Mouse (Mus musculus) ovary, postnatal 36 days (tissue): ENCODE results near the gene Erich6.
A peak's percentile ranks its signal among the peaks of the same experiment; 100 is the strongest.
"Not testable (repeated sequence)": the region's sequence is repeated elsewhere in the genome, so short reads cannot be mapped to it uniquely, and the experiment has no call there.

Source experiments
- DNase-seq: peaks from one replicate; pipeline ENCODE4 v3.0.0; 2022; ENCODE audit warnings: low spot score, mixed read lengths

Gene Erich6

GRCm38 (mm10) chr3:58646180-58646579 lies 9.2 kb upstream of the Erich6 start:
- no peak for DNase-seq

DNA sequence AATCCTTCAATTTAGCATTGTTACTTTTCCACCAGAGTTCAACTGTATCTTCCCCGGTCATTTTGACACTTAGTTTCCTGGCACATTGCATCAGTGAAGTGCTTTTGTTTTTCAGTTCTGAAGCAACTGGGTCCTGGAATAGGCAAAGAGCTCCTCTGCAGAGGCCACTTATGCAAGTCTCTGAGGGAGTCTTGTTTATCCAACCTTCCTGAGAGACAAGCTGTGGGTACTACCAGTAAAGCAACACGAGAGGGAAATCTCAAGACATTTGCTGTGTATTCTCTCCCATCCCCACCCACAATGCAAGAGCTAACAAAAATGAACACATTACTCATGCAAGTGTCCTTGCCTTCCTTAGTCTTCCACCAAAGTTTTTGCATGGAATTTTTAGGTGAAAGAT lies 5.3 kb downstream of the Erich6 start:
- no peak for DNase-seq

- no peak for DNase-seq
Measured at GRCm38 (mm10) chr3:58624981-58625380, 12.0 kb downstream of the Erich6 start.

- DNase-seq, result no peak
Measured at GRCm38 (mm10) chr3:58622665-58623394, 14.2 kb downstream of the Erich6 start.

DNA sequence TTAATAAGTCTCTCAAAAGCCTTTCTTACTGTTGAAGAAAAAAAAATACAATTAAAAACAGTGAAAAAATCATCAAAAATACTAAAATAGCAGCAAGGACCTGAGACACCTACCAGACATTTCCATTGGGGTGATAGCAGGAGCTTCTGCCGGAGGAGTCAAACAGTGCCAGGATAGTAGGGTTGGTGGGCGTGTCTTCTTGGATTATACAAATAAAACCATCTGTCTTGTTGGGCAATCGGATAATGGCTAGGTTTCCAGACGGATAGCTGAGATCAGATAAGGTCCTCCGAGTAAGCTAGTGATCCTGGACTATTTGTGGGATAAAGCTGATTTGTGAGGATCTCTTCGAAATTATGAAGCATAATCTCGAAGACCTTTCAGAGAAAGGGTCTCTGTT lies 15.9 kb downstream of the Erich6 start:
- no peak for DNase-seq

DNA sequence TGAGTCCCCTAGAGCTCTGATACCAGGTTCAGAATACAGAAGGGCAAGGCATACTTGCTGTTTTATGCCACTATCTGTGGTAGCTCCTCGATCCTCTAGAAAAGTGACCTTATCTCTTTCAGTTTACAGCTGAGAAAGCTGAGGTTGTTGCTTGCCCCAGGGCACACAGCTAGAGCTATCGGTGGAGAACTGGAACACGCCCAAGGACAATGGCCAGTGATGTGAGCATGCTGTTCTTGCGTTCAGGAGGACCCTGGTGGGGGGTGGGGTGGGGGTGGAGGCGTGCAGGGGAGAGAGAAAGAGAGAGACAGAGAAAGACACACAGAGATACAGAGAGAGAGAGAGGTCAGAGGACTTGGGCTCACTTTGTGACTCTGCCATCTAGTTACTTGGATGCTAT lies 27.0 kb downstream of the Erich6 start:
- DNase-seq, result no peak

DNA sequence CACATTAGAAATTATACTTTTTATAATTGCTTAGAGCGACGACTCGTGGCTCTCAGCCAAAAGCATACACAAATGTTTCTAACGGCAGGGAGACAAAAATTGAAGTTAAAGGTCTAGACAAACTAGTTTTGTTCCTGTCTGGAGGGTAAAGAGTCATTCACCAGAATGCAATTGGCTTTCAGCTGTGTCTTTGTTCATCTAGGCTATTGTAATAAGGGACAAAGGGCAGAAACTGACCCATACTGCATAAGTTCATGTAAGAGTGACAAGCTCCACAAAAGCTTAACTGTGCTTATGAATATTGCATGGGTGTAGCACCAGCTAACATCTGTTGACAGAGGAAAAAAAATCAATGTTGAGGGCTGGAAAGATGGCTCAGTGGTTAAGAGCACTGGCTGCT lies 28.5 kb downstream of the Erich6 start:
- no peak for DNase-seq

DNA sequence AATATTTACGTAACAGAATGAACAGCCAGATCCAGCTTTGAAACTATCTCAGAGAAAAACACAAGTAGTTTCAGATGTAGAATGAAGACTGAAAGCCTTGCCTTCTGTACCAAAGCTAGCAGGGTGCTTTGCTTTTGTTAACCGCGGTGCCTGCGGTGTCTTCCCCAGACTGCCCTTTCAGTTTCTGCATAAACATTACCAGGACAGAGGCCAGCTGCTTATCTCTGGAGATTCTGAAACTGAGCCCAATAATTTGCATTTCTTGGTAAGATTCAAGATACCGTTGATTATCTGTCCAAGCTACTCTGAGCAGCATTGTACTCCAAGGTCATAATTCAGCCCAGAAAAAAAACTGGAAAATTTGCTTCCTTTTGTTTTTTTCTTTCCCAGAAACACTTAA lies 43.4 kb downstream of the Erich6 start:
- peak; percentile 26 for DNase-seq

GRCm38 (mm10) chr3:58592666-58593065 lies 44.3 kb downstream of the Erich6 start:
- DNase-seq, result not testable (repeated sequence)

DNA sequence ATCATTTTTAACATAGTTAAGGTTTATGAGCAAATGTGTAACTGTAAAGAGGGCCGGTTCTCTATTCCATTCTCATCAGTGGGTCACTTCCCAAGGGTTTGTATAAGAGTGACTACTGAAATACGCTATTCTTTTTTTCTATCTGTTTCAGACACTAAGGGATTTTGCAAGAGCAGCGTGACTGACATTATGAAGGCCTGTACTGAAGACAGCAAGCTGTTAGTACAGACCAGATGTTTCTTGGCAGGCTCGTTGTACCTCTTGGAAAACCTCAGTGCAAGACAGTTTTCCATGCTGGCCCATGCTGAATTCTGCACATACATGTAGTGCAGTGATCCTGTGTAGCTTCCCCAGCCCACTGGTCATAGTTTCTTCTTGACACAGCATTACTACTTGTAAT lies 46.5 kb downstream of the Erich6 start:
- not testable (repeated sequence) for DNase-seq

- DNase-seq, result no peak
Measured at GRCm38 (mm10) chr3:58582788-58583426, 54.1 kb downstream of the Erich6 start.

DNA sequence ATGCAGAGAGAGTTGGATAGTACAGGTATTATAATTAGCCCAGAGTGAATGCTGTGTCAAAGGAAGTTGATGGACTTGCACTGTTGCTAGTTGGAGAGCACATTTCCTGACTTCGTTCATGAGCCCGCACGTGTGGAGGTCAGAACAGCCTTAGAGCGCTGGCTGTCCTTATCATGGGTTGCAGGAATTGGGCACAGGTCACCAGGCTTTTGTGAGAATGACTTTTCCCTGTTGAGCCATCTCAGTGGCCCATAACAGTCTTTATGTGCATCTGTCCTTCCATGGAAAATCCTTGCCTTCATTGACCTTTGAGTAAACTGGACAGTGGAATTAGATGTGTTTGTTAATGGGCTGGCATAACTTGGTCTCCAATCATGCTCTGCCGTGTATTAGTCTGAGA lies 54.7 kb downstream of the Erich6 start:
- DNase-seq, result no peak

DNA sequence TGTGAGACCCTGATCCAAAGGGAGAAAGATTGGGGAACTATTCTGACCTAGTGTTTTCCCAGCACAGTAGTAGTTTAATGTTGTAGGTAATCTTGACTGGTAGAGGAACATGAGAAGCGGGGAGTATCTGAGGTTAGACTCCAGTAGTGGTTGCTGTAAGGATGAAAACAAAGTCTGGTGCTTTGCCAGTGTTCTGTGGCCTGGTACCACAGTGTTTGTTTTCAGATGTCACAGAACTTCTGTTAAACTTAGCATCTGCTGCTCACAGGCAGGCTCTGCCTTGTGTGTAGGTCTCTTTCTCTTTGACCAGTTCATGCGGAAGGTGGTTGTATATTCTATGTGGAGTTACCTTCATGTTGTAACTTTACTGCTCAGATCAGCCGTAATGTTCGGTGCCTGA lies 55.5 kb downstream of the Erich6 start:
- no peak for DNase-seq

GRCm38 (mm10) chr3:58577506-58578050 lies 59.4 kb downstream of the Erich6 start:
- DNase-seq, result no peak

- no peak for DNase-seq
Measured at GRCm38 (mm10) chr3:58577067-58577503, 59.9 kb downstream of the Erich6 start.

- DNase-seq, result peak; percentile 98
Measured at GRCm38 (mm10) chr3:58576137-58577066, 60.6 kb downstream of the Erich6 start, which contains the start of gene Selenot. Gene Selenot (plus strand): TSS chr3:58576636.

GRCm38 (mm10) chr3:58570821-58571220 lies 66.2 kb downstream of the Erich6 start:
- no peak for DNase-seq
